Mouse (Mus musculus): Measurements from ENCODE around the gene Aco2. TPM values are rescaled to one million over a fixed set of nuclear protein-coding genes. Genes with fewer than 3 reads are reported as not detected.

The Aco2 gene
- polyA plus RNA-seq, 2 experiments from 2014 or later: 94.3 to 166 TPM

DNA sequence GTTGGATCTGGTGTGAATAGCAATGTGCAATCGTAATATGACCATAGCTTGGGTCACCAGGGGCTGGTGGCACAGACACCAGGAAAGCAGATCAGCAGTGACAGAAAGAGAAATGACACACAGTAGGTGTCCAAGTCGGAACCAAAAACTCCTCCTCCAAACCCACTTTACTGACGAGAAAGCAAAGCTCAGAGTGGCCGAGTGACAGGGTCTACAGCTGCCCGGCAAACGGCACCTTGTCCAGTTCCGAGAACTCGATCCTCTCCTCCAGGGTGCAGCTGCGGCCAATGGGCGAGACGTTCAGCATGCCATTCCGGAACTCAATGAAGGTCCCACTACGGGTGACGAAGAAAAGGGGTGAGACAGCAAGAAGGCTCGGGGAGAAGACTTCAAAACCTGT is 83.3 kb downstream of the Aco2 start:
- ATAC-seq: no peak

- ATAC-seq: no peak
Observed at GRCm38 (mm10) chr15:81956457-81956856, 84.3 kb downstream of the Aco2 start.

- no peak for ATAC-seq
Observed at GRCm38 (mm10) chr15:81957598-81957997, 85.5 kb downstream of the Aco2 start.

DNA sequence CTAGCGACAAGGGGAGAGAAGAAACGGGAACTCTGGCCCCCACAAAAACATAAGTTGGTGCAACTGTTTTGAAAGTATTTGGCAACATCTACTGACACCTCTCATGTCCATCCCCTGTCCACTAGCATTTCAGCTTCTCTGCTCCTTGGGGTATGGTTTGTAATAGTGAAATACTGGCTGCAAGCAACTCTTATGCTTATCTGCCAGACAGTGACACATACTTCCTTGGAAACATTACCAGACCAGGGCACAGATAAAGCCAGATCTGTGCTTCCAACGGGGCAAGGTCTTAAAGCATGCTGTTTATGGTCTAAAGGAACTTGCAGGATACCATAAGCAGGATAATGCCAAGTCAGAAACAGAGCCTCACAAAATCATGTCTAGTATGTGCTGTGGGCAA is 86.8 kb downstream of the Aco2 start:
- ATAC-seq: no peak

- peak; percentile 95 for ATAC-seq
Observed at GRCm38 (mm10) chr15:81960171-81961077, 88.3 kb downstream of the Aco2 start, which contains the start of gene Pmm1. TSS of gene Pmm1 (minus strand) at chr15:81960930.

GRCm38 (mm10) chr15:81961078-81961451 is 89.0 kb downstream of the Aco2 start:
- ATAC-seq: no peak

DNA sequence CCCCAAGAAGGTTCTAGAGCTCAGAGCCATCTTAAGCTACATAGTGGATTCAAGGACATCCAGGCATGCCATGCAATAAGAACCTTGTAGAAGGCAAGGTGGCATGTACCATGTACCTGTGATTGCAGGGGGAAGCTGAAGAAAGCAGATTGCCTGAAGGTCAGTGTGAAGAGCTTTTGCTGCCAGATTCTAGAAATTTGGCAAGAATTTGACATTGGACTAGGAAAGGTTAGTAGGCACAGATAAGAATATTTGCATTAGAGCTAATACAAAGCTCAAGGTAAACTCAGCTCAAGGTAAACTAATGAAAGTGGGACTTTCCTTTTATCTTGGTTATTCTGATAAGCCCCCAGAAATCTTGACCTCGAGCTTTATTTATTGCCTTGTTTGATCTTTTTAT is 92.2 kb downstream of the Aco2 start:
- no peak for ATAC-seq

Other genes with a start within 250 kb of the Aco2 start
- gene L3mbtl2, start 208.4 kb upstream of the Aco2 start, polyA plus RNA-seq (2017; shearing (Covaris generic)): 10 to 100 TPM; 23.6 to 44.0 TPM
- 1 to 10 TPM; 1.5 to 2.3 TPM for gene Chadl, start 175.0 kb upstream of the Aco2 start, polyA plus RNA-seq (2017; shearing (Covaris generic))
- gene Zc3h7b, start 127.3 kb upstream of the Aco2 start, polyA plus RNA-seq (2017; shearing (Covaris generic)): 1 to 10 TPM; 5.4 to 7.3 TPM
- gene Rangap1, start 126.8 kb upstream of the Aco2 start, polyA plus RNA-seq (2017; shearing (Covaris generic)): 10 to 100 TPM; 43.0 to 54.0 TPM
- gene Tef, start 69.9 kb upstream of the Aco2 start, polyA plus RNA-seq (2017; shearing (Covaris generic)): 10 to 100 TPM; 10.2 to 13.9 TPM
- gene Tob2, start 13.5 kb upstream of the Aco2 start, polyA plus RNA-seq (2017; shearing (Covaris generic)): 10 to 100 TPM; 37.2 to 42.7 TPM
- 100 to 1,000 TPM in 1 of 2 experiments, 10 to 100 TPM in 1; 89.8 to 111 TPM for gene Phf5a, start 398 bp upstream of the Aco2 start, polyA plus RNA-seq (2017; shearing (Covaris generic))
- 10 to 100 TPM; 22.0 to 26.3 TPM for gene Polr3h, start 53.9 kb downstream of the Aco2 start, polyA plus RNA-seq (2017; shearing (Covaris generic))
- not detected for gene Csdc2, start 64.5 kb downstream of the Aco2 start, polyA plus RNA-seq (2017; shearing (Covaris generic))
- gene Pmm1, start 88.6 kb downstream of the Aco2 start, polyA plus RNA-seq (2017; shearing (Covaris generic)): 10 to 100 TPM; 11.4 to 14.4 TPM
- not detected for gene 1700029P11Rik, start 108.2 kb downstream of the Aco2 start, polyA plus RNA-seq (2017; shearing (Covaris generic))
- gene Xrcc6, start 115.5 kb downstream of the Aco2 start, polyA plus RNA-seq (2017; shearing (Covaris generic)): 10 to 100 TPM; 56.5 to 73.1 TPM
- gene Desi1, start 161.6 kb downstream of the Aco2 start, polyA plus RNA-seq (2017; shearing (Covaris generic)): 10 to 100 TPM in 1 of 2 experiments, 1 to 10 TPM in 1; 7.8 to 10.2 TPM
- gene Snu13, start 175.3 kb downstream of the Aco2 start, polyA plus RNA-seq (2017; shearing (Covaris generic)): 100 to 1,000 TPM; 175 to 178 TPM
- not detected for gene 4930407I10Rik, start 186.8 kb downstream of the Aco2 start, polyA plus RNA-seq (2017; shearing (Covaris generic))
- not detected for gene Mei1, start 197.7 kb downstream of the Aco2 start, polyA plus RNA-seq (2017; shearing (Covaris generic))

Measured in CD4-positive, CD25-positive, alpha-beta regulatory T cell, adult 4 months (primary cell).